Mouse (Mus musculus): ENCODE measurements around the gene Krr1. TPM values are rescaled to one million over a fixed set of nuclear protein-coding genes. Genes with fewer than 3 reads are reported as not detected.
A peak's percentile ranks its signal among the peaks of the same experiment; 100 is the strongest.

Gene Krr1
- polyA plus RNA-seq, 1 experiment from 2014 or later: 58.4 TPM

DNA sequence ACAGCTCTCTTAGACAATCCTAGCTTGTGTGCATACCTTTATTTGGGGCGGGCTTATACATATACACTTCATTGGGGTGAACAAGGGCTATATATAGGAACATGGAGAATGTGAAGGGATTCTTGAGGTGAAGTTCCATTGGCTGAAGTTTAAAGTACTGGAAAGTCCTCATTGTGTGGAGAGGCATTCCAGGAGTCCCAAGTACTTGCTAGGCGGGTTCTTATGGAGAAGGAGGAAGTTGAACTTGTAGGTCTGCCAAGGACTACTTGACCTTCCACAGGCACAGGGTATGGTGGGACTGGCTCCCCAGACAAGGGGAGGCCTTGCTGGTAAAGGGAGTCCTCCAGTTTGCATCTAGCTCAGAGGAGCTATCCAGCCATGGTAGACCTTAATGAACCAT, 13.1 kb upstream of the Krr1 start:
- H3K4me3 ChIP-seq (ENCODE audit: low read depth, low read length): no peak overlapping the region
- no peaks in the 10 kb centered on the region for H3K9me3 ChIP-seq (ENCODE audit: control insufficient read depth, low read length)
- H3K36me3 ChIP-seq (ENCODE audit: control insufficient read depth, insufficient read depth, low read length): no peaks in the 10 kb centered on the region
- no peaks in the 10 kb centered on the region for H3K4me1 ChIP-seq (ENCODE audit: control insufficient read depth, insufficient read depth, low read length)
- H3K27ac ChIP-seq (ENCODE audit: low read depth, low read length): no peak overlapping the region
- WGBS: 88% methylated on average over 2 of the region's 2 CpGs
- ATAC-seq (ENCODE audit: insufficient read depth, low FRiP score, low TSS enrichment) (no peak), DNase-seq (ENCODE audit: low spot score) (no peak)
- H3K27me3 ChIP-seq (ENCODE audit: control insufficient read depth, insufficient read depth, low read length): no peaks in the 10 kb centered on the region
- H3K9ac ChIP-seq (ENCODE audit: low read length): no peak overlapping the region
- no peak overlapping the region for H3K4me2 ChIP-seq (ENCODE audit: low read depth)

- 85% methylated on average over 6 of the region's 6 CpGs for WGBS
- Histone ChIP-seq H3K36me3 (ENCODE audit: control insufficient read depth, insufficient read depth, low read length) (no peaks in the 10 kb centered on the region), H3K9me3 (ENCODE audit: control insufficient read depth, low read length) (no peaks in the 10 kb centered on the region), H3K9ac (ENCODE audit: low read length) (no peak overlapping the region), H3K4me3 (ENCODE audit: low read depth, low read length) (no peak overlapping the region), H3K27me3 (ENCODE audit: control insufficient read depth, insufficient read depth, low read length) (no peaks in the 10 kb centered on the region), H3K4me1 (ENCODE audit: control insufficient read depth, insufficient read depth, low read length) (no peaks in the 10 kb centered on the region), H3K27ac (ENCODE audit: low read depth, low read length) (no peak overlapping the region), H3K4me2 (ENCODE audit: low read depth) (no peak overlapping the region)
- DNase-seq (ENCODE audit: low spot score) (no peak), ATAC-seq (ENCODE audit: insufficient read depth, low FRiP score, low TSS enrichment) (no peak)
Observed at GRCm38 (mm10) chr10:111960459-111960858, 12.0 kb upstream of the Krr1 start.

DNA sequence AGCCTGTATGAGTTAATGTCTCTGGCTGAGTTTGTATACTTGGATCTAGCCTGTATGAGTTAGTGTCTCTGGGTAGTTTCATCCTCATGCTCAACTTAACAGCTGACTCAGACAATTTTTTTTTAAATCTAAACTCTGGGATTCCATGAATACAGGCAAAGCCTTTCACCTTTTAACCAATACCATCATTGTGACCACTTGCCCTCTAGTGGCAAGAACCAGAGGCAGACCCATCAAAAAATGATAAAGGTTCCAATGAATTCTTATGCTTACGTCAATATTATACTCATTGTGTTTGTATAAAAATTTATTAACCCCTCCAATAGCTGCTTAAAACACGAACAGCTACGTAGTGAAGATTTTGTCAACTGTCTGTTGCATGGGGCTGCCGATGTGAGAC, 6.1 kb upstream of the Krr1 start:
- no peak overlapping the region for H3K4me2 ChIP-seq (ENCODE audit: low read depth)
- no peaks in the 10 kb centered on the region for H3K36me3 ChIP-seq (ENCODE audit: control insufficient read depth, insufficient read depth, low read length)
- DNase-seq (ENCODE audit: low spot score) (no peak), ATAC-seq (ENCODE audit: insufficient read depth, low FRiP score, low TSS enrichment) (no peak)
- H3K4me1 ChIP-seq (ENCODE audit: control insufficient read depth, insufficient read depth, low read length): no peaks in the 10 kb centered on the region
- no peak overlapping the region for H3K4me3 ChIP-seq (ENCODE audit: low read depth, low read length)
- H3K9ac ChIP-seq (ENCODE audit: low read length): no peak overlapping the region
- no peak overlapping the region for H3K27ac ChIP-seq (ENCODE audit: low read depth, low read length)
- 65% methylated on average over 4 of the region's 4 CpGs for WGBS
- H3K9me3 ChIP-seq (ENCODE audit: control insufficient read depth, low read length): no peaks in the 10 kb centered on the region
- no peaks in the 10 kb centered on the region for H3K27me3 ChIP-seq (ENCODE audit: control insufficient read depth, insufficient read depth, low read length)

DNA sequence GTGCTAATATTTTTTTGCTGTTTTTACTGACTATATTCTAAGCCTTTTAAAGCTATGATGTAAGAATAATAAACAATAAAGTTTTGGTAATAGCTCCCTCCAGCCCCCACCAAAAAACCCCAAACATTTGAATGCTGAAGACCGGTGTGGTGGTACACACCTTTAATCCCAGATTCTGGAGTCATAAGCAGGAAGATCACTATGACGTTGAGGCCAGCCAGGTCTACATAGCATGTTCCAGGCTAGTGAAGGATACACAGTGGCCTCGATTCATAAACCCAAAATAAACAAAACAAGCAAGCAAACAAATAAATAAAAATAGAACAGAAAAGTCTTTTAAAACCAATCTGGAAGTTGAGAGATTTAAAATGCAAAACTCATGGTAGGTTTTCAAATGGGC, 535 bp upstream of the Krr1 start:
- H3K4me3 ChIP-seq (ENCODE audit: low read depth, low read length): no peak overlapping the region
- WGBS: 81% methylated on average over 3 of the region's 3 CpGs

DNA sequence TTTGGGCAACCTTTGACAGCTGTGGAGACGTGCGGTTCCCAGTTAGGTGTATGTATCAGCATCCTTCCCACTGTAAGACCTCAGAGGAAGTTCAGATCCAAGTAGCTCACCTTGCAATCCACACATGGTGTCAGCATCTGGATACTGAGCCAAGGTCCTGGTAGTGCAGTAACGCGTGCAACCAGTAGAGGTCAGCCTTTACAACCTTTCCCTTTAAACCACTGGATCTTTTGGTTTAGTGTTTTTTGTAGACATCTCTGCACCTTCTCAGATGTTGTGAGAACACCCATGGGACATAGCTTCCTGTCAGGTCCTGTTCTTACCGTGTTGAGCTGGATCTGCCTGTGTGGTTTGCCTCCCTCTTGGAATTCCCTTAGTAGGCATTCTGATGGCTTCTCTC, 5.1 kb downstream of the Krr1 start:
- H3K4me1 ChIP-seq (ENCODE audit: control insufficient read depth, insufficient read depth, low read length): peaks cover 8% of the 10 kb centered on the region; the same call in 1 of the 2 replicates
- H3K9me3 ChIP-seq (ENCODE audit: control insufficient read depth, low read length): no peaks in the 10 kb centered on the region
- no peak overlapping the region for H3K27ac ChIP-seq (ENCODE audit: low read depth, low read length)
- H3K27me3 ChIP-seq (ENCODE audit: control insufficient read depth, insufficient read depth, low read length): no peaks in the 10 kb centered on the region
- H3K36me3 ChIP-seq (ENCODE audit: control insufficient read depth, insufficient read depth, low read length): no peaks in the 10 kb centered on the region; the same call in 1 of the 2 replicates
- no peak overlapping the region for H3K4me2 ChIP-seq (ENCODE audit: low read depth)
- H3K9ac ChIP-seq (ENCODE audit: low read length): no peak overlapping the region
- ATAC-seq (ENCODE audit: insufficient read depth, low FRiP score, low TSS enrichment) (no peak), DNase-seq (ENCODE audit: low spot score) (peak; percentile 71)
- 48% methylated on average over 5 of the region's 5 CpGs for WGBS
- no peak overlapping the region for H3K4me3 ChIP-seq (ENCODE audit: low read depth, low read length)

More for the DNA sequence above, 535 bp upstream of the Krr1 start:
- H3K4me2 ChIP-seq (ENCODE audit: low read depth): no peak overlapping the region
- no peaks in the 10 kb centered on the region for H3K27me3 ChIP-seq (ENCODE audit: control insufficient read depth, insufficient read depth, low read length)
- H3K4me1 ChIP-seq (ENCODE audit: control insufficient read depth, insufficient read depth, low read length): peaks cover 8% of the 10 kb centered on the region; the same call in 1 of the 2 replicates
- H3K36me3 ChIP-seq (ENCODE audit: control insufficient read depth, insufficient read depth, low read length): no peaks in the 10 kb centered on the region
- ATAC-seq (ENCODE audit: insufficient read depth, low FRiP score, low TSS enrichment) (peak; percentile 31; the same call in 1 of the 2 replicates), DNase-seq (ENCODE audit: low spot score) (no peak)
- H3K9ac ChIP-seq (ENCODE audit: low read length): no peak overlapping the region
- H3K27ac ChIP-seq (ENCODE audit: low read depth, low read length): no peak overlapping the region
- H3K9me3 ChIP-seq (ENCODE audit: control insufficient read depth, low read length): no peaks in the 10 kb centered on the region

- 91% methylated on average over 5 of the region's 5 CpGs for WGBS
- Histone ChIP-seq H3K9ac (ENCODE audit: low read length) (no peak overlapping the region), H3K4me1 (ENCODE audit: control insufficient read depth, insufficient read depth, low read length) (no peaks in the 10 kb centered on the region), H3K27ac (ENCODE audit: low read depth, low read length) (no peak overlapping the region), H3K27me3 (ENCODE audit: control insufficient read depth, insufficient read depth, low read length) (no peaks in the 10 kb centered on the region), H3K9me3 (ENCODE audit: control insufficient read depth, low read length) (no peaks in the 10 kb centered on the region), H3K4me3 (ENCODE audit: low read depth, low read length) (no peak overlapping the region), H3K4me2 (ENCODE audit: low read depth) (no peak overlapping the region), H3K36me3 (ENCODE audit: control insufficient read depth, insufficient read depth, low read length) (peaks cover 6% of the 10 kb centered on the region; the same call in 1 of the 2 replicates)
- no peak for DNase-seq (ENCODE audit: low spot score)
- ATAC-seq (ENCODE audit: insufficient read depth, low FRiP score, low TSS enrichment): no peak
Observed at GRCm38 (mm10) chr10:111983070-111983469, 10.6 kb downstream of the Krr1 start.

GRCm38 (mm10) chr10:111986453-111986852, 14.0 kb downstream of the Krr1 start:
- 94% methylated on average over 6 of the region's 6 CpGs for WGBS
- H3K4me2 ChIP-seq (ENCODE audit: low read depth): no peak overlapping the region
- no peak overlapping the region for H3K9ac ChIP-seq (ENCODE audit: low read length)
- no peak overlapping the region for H3K4me3 ChIP-seq (ENCODE audit: low read depth, low read length)
- ATAC-seq (ENCODE audit: insufficient read depth, low FRiP score, low TSS enrichment): no peak
- DNase-seq (ENCODE audit: low spot score): no peak
- H3K9me3 ChIP-seq (ENCODE audit: control insufficient read depth, low read length): no peaks in the 10 kb centered on the region
- no peak overlapping the region for H3K27ac ChIP-seq (ENCODE audit: low read depth, low read length)
- H3K27me3 ChIP-seq (ENCODE audit: control insufficient read depth, insufficient read depth, low read length): no peaks in the 10 kb centered on the region
- H3K36me3 ChIP-seq (ENCODE audit: control insufficient read depth, insufficient read depth, low read length): peaks cover 6% of the 10 kb centered on the region; the same call in 1 of the 2 replicates
- H3K4me1 ChIP-seq (ENCODE audit: control insufficient read depth, insufficient read depth, low read length): no peaks in the 10 kb centered on the region

- no peaks in the 10 kb centered on the region for H3K9me3 ChIP-seq (ENCODE audit: control insufficient read depth, low read length)
- H3K4me2 ChIP-seq (ENCODE audit: low read depth): no peak overlapping the region
- ATAC-seq (ENCODE audit: insufficient read depth, low FRiP score, low TSS enrichment) (no peak), DNase-seq (ENCODE audit: low spot score) (no peak)
- 95% methylated on average over 11 of the region's 11 CpGs for WGBS
- H3K4me3 ChIP-seq (ENCODE audit: low read depth, low read length): no peak overlapping the region
- H3K36me3 ChIP-seq (ENCODE audit: control insufficient read depth, insufficient read depth, low read length): no peaks in the 10 kb centered on the region
- no peaks in the 10 kb centered on the region for H3K4me1 ChIP-seq (ENCODE audit: control insufficient read depth, insufficient read depth, low read length)
- no peak overlapping the region for H3K27ac ChIP-seq (ENCODE audit: low read depth, low read length)
- H3K27me3 ChIP-seq (ENCODE audit: control insufficient read depth, insufficient read depth, low read length): no peaks in the 10 kb centered on the region
- no peak overlapping the region for H3K9ac ChIP-seq (ENCODE audit: low read length)
Observed at GRCm38 (mm10) chr10:111995803-111996548, 23.5 kb downstream of the Krr1 start.

GRCm38 (mm10) chr10:111996549-111996904, 24.1 kb downstream of the Krr1 start:
- Histone ChIP-seq H3K27me3 (ENCODE audit: control insufficient read depth, insufficient read depth, low read length) (no peaks in the 10 kb centered on the region), H3K4me1 (ENCODE audit: control insufficient read depth, insufficient read depth, low read length) (no peaks in the 10 kb centered on the region), H3K27ac (ENCODE audit: low read depth, low read length) (no peak overlapping the region), H3K4me2 (ENCODE audit: low read depth) (no peak overlapping the region), H3K9ac (ENCODE audit: low read length) (no peak overlapping the region), H3K36me3 (ENCODE audit: control insufficient read depth, insufficient read depth, low read length) (no peaks in the 10 kb centered on the region), H3K4me3 (ENCODE audit: low read depth, low read length) (no peak overlapping the region), H3K9me3 (ENCODE audit: control insufficient read depth, low read length) (no peaks in the 10 kb centered on the region)
- no peak for ATAC-seq (ENCODE audit: insufficient read depth, low FRiP score, low TSS enrichment)
- no peak for DNase-seq (ENCODE audit: low spot score)
- 91% methylated on average over 7 of the region's 7 CpGs for WGBS

Measured in neural tube, embryonic 11.5 days (tissue).